Mouse (Mus musculus) midbrain, embryonic 11.5 days (tissue): ENCODE results near the gene Gm4884. TPM values are rescaled to one million over a fixed set of nuclear protein-coding genes. Genes with fewer than 3 reads are reported as not detected.
"Not testable (repeated sequence)": the region's sequence is repeated elsewhere in the genome, so short reads cannot be mapped to it uniquely, and the experiment has no call there.

Source experiments
- ATAC-seq: fragments of 200-750 bp; cut with Nextera tagmentation; 2 replicates; pipeline ENCODE4 v1.8.0; 2017; ENCODE audit warnings: moderate TSS enrichment, moderate library complexity; ENCODE audit not compliant: low FRiP score
- DNase-seq: peaks from one replicate; pipeline ENCODE4 v3.0.0; 2015; ENCODE audit warnings: low spot score; ENCODE audit errors: missing footprints
- H3K27ac ChIP-seq: fragments of 300-500 bp; sonication (generic); 2 replicates; pipeline ENCODE4 v1.5.1; 2014; ENCODE audit warnings: low read depth, low read length
- H3K27me3 ChIP-seq: fragments of 300-500 bp; sonication (generic); 2 replicates; pipeline ENCODE4 v1.6.1; 2014; ENCODE audit warnings: mild to moderate bottlenecking, low read length, moderate library complexity, mixed read lengths; ENCODE audit not compliant: control insufficient read depth, insufficient read depth
- H3K36me3 ChIP-seq: fragments of 300-500 bp; sonication (generic); 2 replicates; pipeline ENCODE4 v1.6.1; 2014; ENCODE audit warnings: mild to moderate bottlenecking, low read length, moderate library complexity, mixed read lengths; ENCODE audit not compliant: control insufficient read depth, insufficient read depth
- H3K4me1 ChIP-seq: fragments of 300-500 bp; sonication (generic); 2 replicates; pipeline ENCODE4 v1.6.1; 2014; ENCODE audit warnings: low read length; ENCODE audit not compliant: control insufficient read depth, insufficient read depth
- H3K4me2 ChIP-seq: fragments of 300-500 bp; sonication (generic); 2 replicates; pipeline ENCODE4 v1.6.1; 2014; ENCODE audit warnings: mild to moderate bottlenecking, moderate library complexity
- H3K4me3 ChIP-seq: fragments of 300-500 bp; sonication (generic); 2 replicates; pipeline ENCODE4 v1.5.1; 2014; ENCODE audit warnings: low read depth, low read length
- H3K9ac ChIP-seq: fragments of 300-500 bp; sonication (generic); 2 replicates; pipeline ENCODE4 v1.6.1; 2014; ENCODE audit warnings: low read length
- H3K9me3 ChIP-seq: fragments of 300-500 bp; sonication (generic); 2 replicates; pipeline ENCODE4 v1.6.1; 2016; ENCODE audit warnings: low read length; ENCODE audit not compliant: control insufficient read depth
- WGBS: fragments of 180-500 bp; shearing (Covaris S2); extraction: QIAGEN DNeasy Blood & Tissue Kit; methylation state at CpG from one replicate; pipeline ENCODE4 v1.1.7; 2014; 5-methylcytosine and 5-hydroxymethylcytosine counted together
- polyA plus RNA-seq: library from polyadenylated mRNA; unstranded; fragments of >200 nt; fragmentation: Nextera tagmentation; extraction: Ambion mirVana; gene quantifications from 2 replicates; pipeline ENCODE4 v1.2.1, GENCODE M21; 2014

The Gm4884 gene
- polyA plus RNA-seq, result not detected in 2 replicates

DNA sequence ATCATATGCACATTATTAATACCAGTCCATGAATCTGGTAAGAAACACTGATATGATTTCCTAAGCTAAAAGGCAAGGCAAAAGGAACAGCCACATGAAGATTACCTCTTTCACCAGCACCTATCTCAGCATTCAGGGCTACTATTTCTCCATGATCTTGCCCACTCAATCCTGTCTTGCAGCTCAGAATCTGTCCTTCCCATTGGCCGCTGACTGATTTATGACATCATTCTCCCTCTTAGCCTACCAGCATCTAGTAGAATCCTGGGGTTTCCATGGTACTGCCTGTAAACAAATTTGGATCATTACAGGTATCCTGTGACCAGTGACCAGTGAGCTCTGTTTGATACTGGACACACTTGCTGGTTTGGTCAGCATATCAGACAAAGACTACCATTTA is at the start of gene Gm4884:
Gene Gm4884, plus strand, starts transcription at position 301 of the 400 bp plus-strand sequence.
- not testable (repeated sequence) for DNase-seq, ATAC-seq, H3K36me3 ChIP-seq, H3K4me2 ChIP-seq, H3K4me3 ChIP-seq, H3K4me1 ChIP-seq, H3K27me3 ChIP-seq, H3K9ac ChIP-seq, H3K9me3 ChIP-seq, H3K27ac ChIP-seq
- WGBS, result 88% methylated on average over 1 of the region's 1 CpGs

DNA sequence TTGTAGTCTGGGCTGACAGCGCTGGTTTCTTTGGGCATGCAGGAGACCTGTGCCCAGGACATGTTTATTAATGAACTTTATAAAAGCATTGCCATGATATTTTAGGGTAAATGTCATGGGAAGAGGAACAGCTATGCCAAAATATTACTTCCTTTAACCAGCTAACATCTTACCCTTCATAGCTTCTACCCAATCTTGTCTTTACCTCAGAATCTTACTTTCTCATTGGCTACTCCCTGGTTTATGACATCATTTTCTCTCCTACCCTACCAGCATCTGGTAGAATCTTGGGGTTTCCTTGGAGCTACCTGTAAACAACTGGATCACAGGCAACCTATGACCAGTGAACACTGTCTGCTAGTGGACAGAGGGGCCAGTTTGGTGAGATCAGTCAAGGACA is 45.3 kb upstream of the Gm4884 start, which contains the start of gene 4930433I11Rik:
Gene 4930433I11Rik, plus strand, starts transcription at position 301 of the 400 bp plus-strand sequence.
- no peak for DNase-seq
- no peaks in the 10 kb centered on the region for H3K36me3 ChIP-seq
- no peak within 1 kb of the TSS for H3K27ac ChIP-seq
- no peaks in the 10 kb centered on the region for H3K9me3 ChIP-seq
- WGBS, result 83% methylated on average over 1 of the region's 1 CpGs
- H3K9ac ChIP-seq, result no peak within 1 kb of the TSS
- ATAC-seq, result no peak
- H3K27me3 ChIP-seq, result no peaks in the 10 kb centered on the region
- no peak within 1 kb of the TSS for H3K4me2 ChIP-seq
- no peak within 1 kb of the TSS for H3K4me3 ChIP-seq
- no peaks in the 10 kb centered on the region for H3K4me1 ChIP-seq

DNA sequence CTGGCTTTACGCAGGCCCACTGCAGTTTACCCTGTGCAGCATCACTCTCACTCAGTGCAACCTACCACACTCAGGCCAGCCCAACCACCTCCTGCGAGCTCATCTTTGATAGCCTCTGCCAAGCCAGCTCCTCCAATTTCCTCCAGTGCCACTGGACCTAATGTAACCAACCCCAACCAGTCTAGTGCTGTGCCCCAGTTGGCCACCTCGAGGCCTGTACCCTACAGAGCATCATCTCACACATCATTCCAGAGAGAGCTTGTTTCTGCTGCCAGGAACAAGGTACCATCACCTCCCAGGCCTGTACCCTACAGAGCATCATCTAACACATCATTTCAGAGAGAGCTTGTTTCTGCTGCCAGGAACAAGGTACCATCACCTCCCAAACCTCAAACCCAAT is 11.5 kb downstream of the Gm4884 start:
- not testable (repeated sequence) for H3K27me3 ChIP-seq, ATAC-seq, H3K4me2 ChIP-seq, DNase-seq, H3K9ac ChIP-seq, H3K9me3 ChIP-seq, H3K27ac ChIP-seq, H3K4me3 ChIP-seq, H3K4me1 ChIP-seq, H3K36me3 ChIP-seq
- 63% methylated on average over 3 of the region's 3 CpGs for WGBS

Other genes with a start within 250 kb of the Gm4884 start
- 11.9 and 12.5 TPM in 2 replicates for gene Vstm2b, start 134.4 kb upstream of the Gm4884 start, polyA plus RNA-seq
- not detected in 2 replicates for gene 4930433I11Rik, start 45.2 kb upstream of the Gm4884 start, polyA plus RNA-seq
- not detected in 2 replicates for gene Gm5592, start 121.1 kb downstream of the Gm4884 start, polyA plus RNA-seq